Mouse (Mus musculus) CH12.LX (cell line): Measurements from ENCODE around the gene Ccdc93. TPM values are rescaled to one million over a fixed set of nuclear protein-coding genes. Genes with fewer than 3 reads are reported as not detected.

Experiments used
- DNase-seq: peaks from one replicate; pipeline ENCODE4 v3.0.0-alpha.2; 2013; ENCODE audit errors: extremely low read depth
- H3K27ac ChIP-seq: 2 replicates; pipeline ENCODE4 v1.5.1; 2012; ENCODE audit warnings: low read depth, mild to moderate bottlenecking, control low read depth, moderate library complexity; ENCODE audit not compliant: insufficient read depth
- H3K27me3 ChIP-seq: replicated peaks from 2 replicates; pipeline ENCODE3; 2012; ENCODE audit warnings: inconsistent platforms
- H3K36me3 ChIP-seq, 2 experiments: replicated peaks in 1 of 2; 2 replicates each; pipeline versions ENCODE3 to v1.6.1; 2012; ENCODE audit warnings: inconsistent platforms in 1 of 2, low read length in 1 of 2, mild to moderate bottlenecking in 1 of 2, mixed read lengths in 1 of 2, moderate library complexity in 1 of 2; ENCODE audit not compliant: control insufficient read depth in 1 of 2, insufficient read depth in 1 of 2
- H3K4me1 ChIP-seq, 2 experiments: 2 replicates each; pipeline ENCODE4 v1.6.1; 2012; ENCODE audit warnings: inconsistent platforms in 1 of 2, moderate library complexity in 1 of 2; ENCODE audit not compliant: insufficient read depth in 2 of 2, control insufficient read depth in 1 of 2
- H3K4me2 ChIP-seq: 2 replicates; pipeline ENCODE4 v1.6.1; 2012; ENCODE audit warnings: low read depth, mild to moderate bottlenecking, control low read depth; ENCODE audit not compliant: poor library complexity, insufficient read depth, severe bottlenecking
- H3K4me3 ChIP-seq, 3 experiments: fragments of 150-350 bp in 1 of 3; sonication (generic) in 1 of 3; replicated peaks in 1 of 3; 2 replicates each; pipeline versions ENCODE3 to v1.5.1; 2011 to 2012; ENCODE audit warnings: low read depth in 2 of 3, low read length in 2 of 3, mild to moderate bottlenecking in 2 of 3, moderate library complexity in 2 of 3, control low read depth in 1 of 3, improper control_type of control experiment in 1 of 3, inconsistent platforms in 1 of 3, mixed read lengths in 1 of 3; ENCODE audit not compliant: poor library complexity in 1 of 3
- H3K79me2 ChIP-seq: replicated peaks from 2 replicates; pipeline ENCODE4 v1.6.1; 2012; ENCODE audit warnings: mild to moderate bottlenecking, moderate library complexity; ENCODE audit not compliant: control insufficient read depth, poor library complexity, insufficient read depth, severe bottlenecking; ENCODE audit errors: extremely low read depth
- H3K9ac ChIP-seq: 2 replicates; pipeline ENCODE4 v1.6.1; 2012; ENCODE audit warnings: low read depth, mild to moderate bottlenecking, control low read depth, moderate library complexity; ENCODE audit not compliant: insufficient read depth
- H3K9me3 ChIP-seq: replicated peaks from 2 replicates; pipeline ENCODE3; 2012; ENCODE audit warnings: low read length, inconsistent platforms, mixed read lengths
- BHLHE40 ChIP-seq: IDR thresholded peaks from 2 replicates; pipeline ENCODE4 v1.6.1; 2011; ENCODE audit warnings: mild to moderate bottlenecking, low read depth, low read length, improper control_type of control experiment
- CHD2 ChIP-seq: IDR thresholded peaks from 2 replicates; pipeline ENCODE4 v1.6.1; 2011; ENCODE audit warnings: low read length, improper control_type of control experiment
- CTCF ChIP-seq, 2 experiments: IDR thresholded peaks in 1 of 2; conservative IDR thresholded peaks in 1 of 2; 2 replicates each; pipeline ENCODE4 v1.5.1; 2011 to 2012; ENCODE audit warnings: low read depth in 2 of 2, low read length in 2 of 2, improper control_type of control experiment in 1 of 2, inconsistent platforms in 1 of 2, mild to moderate bottlenecking in 1 of 2, moderate library complexity in 1 of 2
- HCFC1 ChIP-seq: IDR thresholded peaks from 2 replicates; pipeline ENCODE4 v1.6.1; 2012; ENCODE audit warnings: low read depth, mild to moderate bottlenecking, inconsistent platforms, low read length, improper control_type of control experiment
- IRF4 ChIP-seq: IDR thresholded peaks from 2 replicates; pipeline ENCODE4 v1.6.1; 2014; ENCODE audit warnings: low read depth, mild to moderate bottlenecking, inconsistent platforms, low read length, improper control_type of control experiment
- JUN ChIP-seq: IDR thresholded peaks from 2 replicates; pipeline ENCODE4 v1.6.1; 2011; ENCODE audit warnings: low read depth, mild to moderate bottlenecking, low read length, improper control_type of control experiment, moderate library complexity; ENCODE audit not compliant: insufficient read depth
- MAFK ChIP-seq: IDR thresholded peaks from 2 replicates; pipeline ENCODE4 v1.6.1; 2011; ENCODE audit warnings: low read length, improper control_type of control experiment; ENCODE audit not compliant: insufficient replicate concordance
- MAX ChIP-seq: IDR thresholded peaks from 2 replicates; pipeline ENCODE4 v1.6.1; 2011; ENCODE audit warnings: low read length, improper control_type of control experiment
- MAZ ChIP-seq: IDR thresholded peaks from 2 replicates; pipeline ENCODE4 v1.6.1; 2012; ENCODE audit warnings: low read depth, mild to moderate bottlenecking, inconsistent platforms, low read length, improper control_type of control experiment, moderate library complexity
- MEF2A ChIP-seq: IDR thresholded peaks from 2 replicates; pipeline ENCODE4 v1.6.1; 2014; ENCODE audit warnings: low read depth, mild to moderate bottlenecking, inconsistent platforms, low read length, improper control_type of control experiment, borderline replicate concordance
- MYC ChIP-seq: IDR thresholded peaks from 2 replicates; pipeline ENCODE4 v1.6.1; 2011; ENCODE audit warnings: low read depth, mild to moderate bottlenecking, improper control_type of control experiment, low read length
- NRF1 ChIP-seq: IDR thresholded peaks from 2 replicates; pipeline ENCODE4 v1.6.1; 2014; ENCODE audit warnings: low read depth, mild to moderate bottlenecking, inconsistent platforms, low read length, improper control_type of control experiment, moderate library complexity
- SMC3 ChIP-seq: IDR thresholded peaks from 2 replicates; pipeline ENCODE4 v1.6.1; 2011; ENCODE audit warnings: low read depth, low read length, improper control_type of control experiment
- TBP ChIP-seq: conservative IDR thresholded peaks from 2 replicates; pipeline ENCODE4 v1.6.1; 2011; ENCODE audit warnings: low read depth, low read length, improper control_type of control experiment
- USF2 ChIP-seq: conservative IDR thresholded peaks from 2 replicates; pipeline ENCODE4 v1.6.1; 2011; ENCODE audit warnings: low read depth, low read length, improper control_type of control experiment
- ZC3H11A ChIP-seq: IDR thresholded peaks from 2 replicates; pipeline ENCODE4 v1.6.1; 2012; ENCODE audit warnings: low read depth, mild to moderate bottlenecking, inconsistent platforms, low read length, improper control_type of control experiment
- ZKSCAN1 ChIP-seq: IDR thresholded peaks from 2 replicates; pipeline ENCODE4 v1.6.1; 2012; ENCODE audit warnings: low read depth, inconsistent platforms, low read length, improper control_type of control experiment, borderline replicate concordance
- ZMIZ1 ChIP-seq: IDR thresholded peaks from 2 replicates; pipeline ENCODE4 v1.6.1; 2012; ENCODE audit warnings: low read depth, mild to moderate bottlenecking, inconsistent platforms, low read length, improper control_type of control experiment
- ZNF384 ChIP-seq: IDR thresholded peaks from 2 replicates; pipeline ENCODE4 v1.6.1; 2012; ENCODE audit warnings: low read depth, low read length, improper control_type of control experiment, inconsistent platforms
- dilution Hi-C: fragments of 300-500 bp; cut with MboI; formaldehyde crosslinking; loops from 2 replicates; pipeline ENCODE4 v1.14.3; 2020; ENCODE audit warnings: low sequenced_read_pairs; ENCODE audit not compliant: extremely low pct_unique_long_range_greater_than_20kb, extremely low pct_ligation_motif_present
- in situ Hi-C: fragments of 300-500 bp; cut with MboI; formaldehyde crosslinking; loops from 3 replicates; pipeline ENCODE4 v1.14.3; 2019; ENCODE audit warnings: low sequenced_read_pairs, low pct_ligation_motif_present, low pct_unique_long_range_greater_than_20kb, mixed read lengths
- polyA plus RNA-seq: library from polyadenylated mRNA; unstranded; fragments of >175 nt; gene quantifications from 2 replicates; pipeline ENCODE4 v1.2.1, GENCODE M21; 2012; ENCODE audit warnings: low read depth; ENCODE audit not compliant: insufficient read length
- total RNA-seq, 2 experiments: library from RNA; depleted of rRNA; stranded (reverse); fragments of 300-350 nt in 1 of 2; fragments of >200 nt in 1 of 2; gene quantifications; 2 replicates each; pipeline ENCODE4 v1.2.3; 2012 to 2014

Ccdc93 gene
- total and polyA plus RNA-seq, 3 experiments: 21.0 to 34.0 (median 23.7) TPM

DNA sequence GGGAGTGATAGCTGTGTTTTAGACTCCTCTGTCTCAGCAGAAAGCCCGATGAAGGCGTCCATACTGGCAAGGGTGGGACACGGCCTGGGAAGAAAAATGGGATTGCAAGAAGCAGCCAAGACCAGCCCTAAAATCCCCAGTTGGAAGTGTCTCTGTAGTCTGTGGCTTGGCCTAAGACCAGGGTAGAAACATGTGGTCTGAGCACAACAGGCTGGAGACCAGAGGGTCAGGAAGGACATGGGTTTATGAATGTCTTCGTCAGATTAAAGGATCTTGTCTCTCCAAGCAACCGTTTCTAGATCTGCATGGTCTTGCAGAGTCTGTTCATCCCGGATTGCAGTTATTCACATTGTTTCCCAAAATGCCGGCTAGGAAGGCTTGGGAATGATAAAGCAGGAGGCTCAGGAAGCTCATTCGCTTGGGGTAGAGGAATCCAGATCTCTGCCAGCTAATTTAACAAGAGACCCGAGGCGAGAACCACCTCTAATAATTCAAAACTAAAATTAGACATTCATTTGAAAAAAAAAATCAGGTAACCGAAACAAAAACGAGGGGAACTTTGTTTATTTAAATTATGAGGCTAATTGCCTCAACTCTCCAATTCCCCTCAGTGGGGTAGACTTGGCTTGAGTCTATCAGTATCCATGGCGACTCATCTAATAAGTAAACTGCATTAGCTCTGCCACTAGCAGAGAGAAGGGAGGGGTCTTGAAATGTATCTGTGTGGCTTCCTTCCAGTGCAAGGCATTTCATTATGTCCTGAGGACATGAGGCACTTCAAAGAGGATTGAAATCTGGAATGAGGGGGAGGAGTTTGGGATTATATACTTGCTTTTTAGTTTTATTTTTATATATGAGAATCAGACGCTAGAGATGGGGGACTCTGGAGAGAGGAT is 31.6 kb upstream of the Ccdc93 start:
- dilution Hi-C loops: no loop called here
- in situ Hi-C loops: loop anchor here (10.0 kb wide), 1 partner anchor 144 kb away; no protein-coding TSS in a partner anchor

DNA sequence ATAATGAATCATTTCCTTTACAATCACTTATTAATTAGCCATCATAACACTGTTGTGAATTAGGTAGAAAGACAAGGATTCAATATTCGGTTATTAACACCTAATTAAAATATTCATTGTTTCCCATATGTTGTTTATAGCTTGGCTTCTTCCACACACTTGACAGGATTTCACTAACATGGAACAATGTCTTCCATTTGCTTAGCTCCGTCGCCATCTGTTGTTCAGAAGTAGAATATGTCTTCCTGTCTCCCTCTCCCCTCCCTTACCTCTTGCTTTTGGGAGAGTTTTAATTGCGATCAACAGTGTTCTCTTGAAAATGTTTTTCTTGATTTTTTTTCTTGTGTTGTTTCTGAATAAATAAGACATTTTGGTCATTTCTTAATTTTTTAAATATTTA is 30.6 kb upstream of the Ccdc93 start:
- H3K36me3 ChIP-seq: no peaks in the 10 kb centered on the region
- no peaks in the 10 kb centered on the region for H3K9me3 ChIP-seq
- H3K79me2 ChIP-seq: no peaks in the 10 kb centered on the region
- no peak overlapping the region for H3K27ac ChIP-seq
- H3K4me3 ChIP-seq: no peak overlapping the region
- no peaks in the 10 kb centered on the region for H3K27me3 ChIP-seq
- dilution Hi-C loops (no loop called here), in situ Hi-C loops (loop anchor here (25.0 kb wide), 1 partner anchor 813 kb away; no protein-coding TSS in a partner anchor)
- TF ChIP-seq ZNF384 (no peak; the same call in 1 of the 2 replicates), ZKSCAN1 (no peak), ZC3H11A (peak; percentile 83), BHLHE40 (0 out of 2 replicates have a peak, but pooled peaks have one; percentile 18), NRF1 (no peak), CTCF (conservative IDR thresholded peaks at IDR 0.05 in 1 of 2, IDR thresholded peaks at IDR 0.05 in 1 of 2; ENCODE audit: low read depth in 2 of 2, low read length in 2 of 2) (peak in 1 of 2 experiments; percentile 89; a peak in 2 of 4 replicates), HCFC1 (no peak), MAFK (no peak), IRF4 (peak; percentile 43; the same call in 1 of the 2 replicates), TBP (0 out of 2 replicates have a peak, but pooled peaks have one; percentile 15), CHD2 (no peak), ZMIZ1 (no peak), SMC3 (peak; percentile 91), MAX (no peak), MAZ (0 out of 2 replicates have a peak, but pooled peaks have one; percentile 40), JUN (no peak), MEF2A (no peak), USF2 (no peak), MYC (0 out of 2 replicates have a peak, but pooled peaks have one; percentile 66)
- no peak overlapping the region for H3K4me2 ChIP-seq
- peaks cover 0 to 14% of the 10 kb centered on the region in 2 experiments; a peak in 2 of 4 replicates for H3K4me1 ChIP-seq
- DNase-seq: peak; percentile 58
- no peak overlapping the region; the same call in 1 of the 2 replicates for H3K9ac ChIP-seq

More for the DNA sequence above, 31.6 kb upstream of the Ccdc93 start:
- H3K79me2 ChIP-seq: no peaks in the 10 kb centered on the region
- no peaks in the 10 kb centered on the region for H3K27me3 ChIP-seq
- H3K36me3 ChIP-seq: no peaks in the 10 kb centered on the region
- peaks cover 0 to 14% of the 10 kb centered on the region in 2 experiments; a peak in 2 of 4 replicates for H3K4me1 ChIP-seq
- H3K9me3 ChIP-seq: no peaks in the 10 kb centered on the region
- peak overlapping the region; percentile 24; the same call in 1 of the 2 replicates for H3K4me2 ChIP-seq
- H3K27ac ChIP-seq: no peak overlapping the region
- no peak overlapping the region for H3K4me3 ChIP-seq
- no peak for DNase-seq
- TF ChIP-seq ZNF384 (peak; percentile 63), ZKSCAN1 (no peak)
- H3K9ac ChIP-seq: no peak overlapping the region
